Mouse (Mus musculus) heart, embryonic 11.5 days (tissue): ENCODE measurements around the gene Sec31a. TPM values are rescaled to one million over a fixed set of nuclear protein-coding genes. Genes with fewer than 3 reads are reported as not detected.
A peak's percentile ranks its signal among the peaks of the same experiment; 100 is the strongest.

Experiments
- ATAC-seq: fragments of 200-750 bp; cut with Nextera tagmentation; replicated peaks from 2 replicates; pipeline ENCODE4 v1.8.0; 2017; ENCODE audit warnings: moderate library complexity; ENCODE audit not compliant: insufficient number of reproducible peaks, low FRiP score, low TSS enrichment
- H3K27ac ChIP-seq: fragments of 300-500 bp; sonication (generic); 2 replicates; pipeline ENCODE4 v1.5.1; 2014; ENCODE audit warnings: mild to moderate bottlenecking, low read depth, low read length
- H3K27me3 ChIP-seq: fragments of 300-500 bp; sonication (generic); 2 replicates; pipeline ENCODE4 v1.6.1; 2014; ENCODE audit warnings: mild to moderate bottlenecking, low read length, mixed read lengths; ENCODE audit not compliant: control insufficient read depth, insufficient read depth
- H3K36me3 ChIP-seq: fragments of 300-500 bp; sonication (generic); 2 replicates; pipeline ENCODE4 v1.6.1; 2014; ENCODE audit warnings: mild to moderate bottlenecking, low read length, moderate library complexity, mixed read lengths; ENCODE audit not compliant: control insufficient read depth, insufficient read depth
- H3K4me1 ChIP-seq: fragments of 300-500 bp; sonication (generic); 2 replicates; pipeline ENCODE4 v1.6.1; 2014; ENCODE audit warnings: low read length; ENCODE audit not compliant: control insufficient read depth, insufficient read depth
- H3K4me2 ChIP-seq: fragments of 300-500 bp; sonication (generic); 2 replicates; pipeline ENCODE4 v1.6.1; 2014; ENCODE audit warnings: mild to moderate bottlenecking, moderate library complexity
- H3K4me3 ChIP-seq: fragments of 300-500 bp; sonication (generic); 2 replicates; pipeline ENCODE4 v1.5.1; 2014; ENCODE audit warnings: low read depth, low read length
- H3K9ac ChIP-seq: fragments of 300-500 bp; sonication (generic); 2 replicates; pipeline ENCODE4 v1.6.1; 2014; ENCODE audit warnings: mild to moderate bottlenecking, low read depth, low read length, moderate library complexity
- H3K9me3 ChIP-seq: fragments of 300-500 bp; sonication (generic); replicated peaks from 2 replicates; pipeline ENCODE4 v1.6.1; 2016; ENCODE audit warnings: low read length; ENCODE audit not compliant: control insufficient read depth
- WGBS: fragments of 180-500 bp; shearing (Covaris S2); extraction: QIAGEN DNeasy Blood & Tissue Kit; methylation state at CpG from one replicate; pipeline ENCODE4 v1.1.7; 2014; ENCODE audit not compliant: insufficient replicate concordance; 5-methylcytosine and 5-hydroxymethylcytosine counted together
- polyA plus RNA-seq: library from polyadenylated mRNA; unstranded; fragments of >200 nt; fragmentation: Nextera tagmentation; extraction: Ambion mirVana; gene quantifications from 2 replicates; pipeline ENCODE4 v1.2.1, GENCODE M21; 2014

Gene Sec31a
- polyA plus RNA-seq, 1 experiment from 2014 or later, result 154 TPM

- H3K4me1 ChIP-seq, result peaks cover 22% of the 10 kb centered on the region
- ATAC-seq, result peak; percentile 44
- no peak overlapping the region for H3K4me3 ChIP-seq
- H3K4me2 ChIP-seq, result peak overlapping the region; percentile 46
- WGBS, result 38% methylated on average over 10 of the region's 10 CpGs
- H3K27me3 ChIP-seq, result no peaks in the 10 kb centered on the region
- H3K9me3 ChIP-seq, result no peaks in the 10 kb centered on the region
- H3K27ac ChIP-seq, result peak overlapping the region; percentile 87
- H3K9ac ChIP-seq, result peak overlapping the region; percentile 39
- no peaks in the 10 kb centered on the region for H3K36me3 ChIP-seq
These were observed 62.8 kb downstream of the Sec31a start for GRCm38 (mm10) chr5:100352986-100353848.

GRCm38 (mm10) chr5:100350907-100351456, 65.1 kb downstream of the Sec31a start:
- H3K4me2 ChIP-seq, result no peak overlapping the region
- H3K36me3 ChIP-seq, result no peaks in the 10 kb centered on the region
- no peak overlapping the region for H3K9ac ChIP-seq
- WGBS, result 93% methylated on average over 8 of the region's 8 CpGs
- H3K27ac ChIP-seq, result no peak overlapping the region
- ATAC-seq, result peak; percentile 37
- H3K4me1 ChIP-seq, result peaks cover 19% of the 10 kb centered on the region
- no peak overlapping the region for H3K4me3 ChIP-seq
- no peaks in the 10 kb centered on the region for H3K27me3 ChIP-seq
- no peaks in the 10 kb centered on the region for H3K9me3 ChIP-seq

- no peak overlapping the region for H3K4me2 ChIP-seq
- no peak overlapping the region for H3K9ac ChIP-seq
- peaks cover 19% of the 10 kb centered on the region for H3K4me1 ChIP-seq
- no peaks in the 10 kb centered on the region for H3K9me3 ChIP-seq
- no peak for ATAC-seq
- WGBS, result 65% methylated on average over 10 of the region's 10 CpGs
- H3K27me3 ChIP-seq, result no peaks in the 10 kb centered on the region
- no peaks in the 10 kb centered on the region for H3K36me3 ChIP-seq
- no peak overlapping the region for H3K4me3 ChIP-seq
- peak overlapping the region; percentile 6; the same call in 1 of the 2 replicates for H3K27ac ChIP-seq
These were observed 66.5 kb downstream of the Sec31a start for GRCm38 (mm10) chr5:100349287-100350215.

GRCm38 (mm10) chr5:100345118-100345517, 70.9 kb downstream of the Sec31a start:
- no peak for ATAC-seq
- Histone ChIP-seq H3K9me3 (no peaks in the 10 kb centered on the region), H3K4me3 (no peak overlapping the region), H3K36me3 (no peaks in the 10 kb centered on the region), H3K4me2 (no peak overlapping the region), H3K27me3 (no peaks in the 10 kb centered on the region), H3K9ac (no peak overlapping the region), H3K4me1 (peaks cover 7% of the 10 kb centered on the region; the same call in 1 of the 2 replicates), H3K27ac (no peak overlapping the region)
- 83% methylated on average over 1 of the region's 1 CpGs for WGBS

GRCm38 (mm10) chr5:100343087-100343486, 72.9 kb downstream of the Sec31a start:
- ATAC-seq, result no peak
- no peak overlapping the region for H3K4me2 ChIP-seq
- no peak overlapping the region for H3K27ac ChIP-seq
- no peaks in the 10 kb centered on the region for H3K36me3 ChIP-seq
- H3K27me3 ChIP-seq, result no peaks in the 10 kb centered on the region
- no peaks in the 10 kb centered on the region for H3K4me1 ChIP-seq
- no peak overlapping the region for H3K4me3 ChIP-seq
- no peaks in the 10 kb centered on the region for H3K9me3 ChIP-seq
- H3K9ac ChIP-seq, result no peak overlapping the region
- 58% methylated on average over 6 of the region's 6 CpGs for WGBS

GRCm38 (mm10) chr5:100342422-100342821, 73.6 kb downstream of the Sec31a start:
- Histone ChIP-seq H3K9ac (no peak overlapping the region), H3K27ac (no peak overlapping the region), H3K27me3 (no peaks in the 10 kb centered on the region), H3K4me3 (no peak overlapping the region), H3K4me1 (no peaks in the 10 kb centered on the region), H3K9me3 (no peaks in the 10 kb centered on the region), H3K4me2 (no peak overlapping the region), H3K36me3 (no peaks in the 10 kb centered on the region)
- no peak for ATAC-seq
- WGBS, result 68% methylated on average over 6 of the region's 6 CpGs

GRCm38 (mm10) chr5:100341042-100341441, 75.0 kb downstream of the Sec31a start:
- H3K36me3 ChIP-seq, result no peaks in the 10 kb centered on the region
- no peaks in the 10 kb centered on the region for H3K4me1 ChIP-seq
- H3K4me3 ChIP-seq, result no peak overlapping the region
- no peak for ATAC-seq
- H3K27ac ChIP-seq, result no peak overlapping the region
- no peak overlapping the region for H3K9ac ChIP-seq
- H3K9me3 ChIP-seq, result no peaks in the 10 kb centered on the region
- no peaks in the 10 kb centered on the region for H3K27me3 ChIP-seq
- no peak overlapping the region for H3K4me2 ChIP-seq
- 89% methylated on average over 7 of the region's 7 CpGs for WGBS

GRCm38 (mm10) chr5:100337852-100338251, 78.2 kb downstream of the Sec31a start:
- Histone ChIP-seq H3K27me3 (no peaks in the 10 kb centered on the region), H3K27ac (no peak overlapping the region), H3K9me3 (no peaks in the 10 kb centered on the region), H3K36me3 (no peaks in the 10 kb centered on the region), H3K9ac (no peak overlapping the region), H3K4me2 (no peak overlapping the region), H3K4me3 (no peak overlapping the region), H3K4me1 (peaks cover 9% of the 10 kb centered on the region)
- ATAC-seq, result no peak
- WGBS, result 84% methylated on average over 4 of the region's 4 CpGs
